Mouse (Mus musculus) gastrocnemius, postnatal 14 days (tissue): ENCODE measurements around the gene Agrn. TPM values are rescaled to one million over a fixed set of nuclear protein-coding genes. Genes with fewer than 3 reads are reported as not detected.

Experiments used
- microRNA-seq, 2 experiments: library from miRNA; unstranded; fragments of <30 nt; microRNA quantifications; one replicate each; pipeline ENCODE4 v1.2.0; 2021
- total RNA-seq, 2 experiments: library from RNA; stranded (reverse); gene quantifications; 2 replicates each; pipeline ENCODE4 v1.2.3; 2021

Agrn gene
- total RNA-seq, 2 experiments from 2014 or later, result 25.3 to 25.5 TPM

Small RNAs within 50 kb of the gene (microRNA-seq; reads per million reads assigned to microRNA genes)
- 0.64 to 1.0 reads per million in 2 experiments for gene Mir7658

Other genes with a start within 250 kb of the Agrn start
- gene C1qtnf12, start 235.2 kb downstream of the Agrn start, total RNA-seq, result 10 to 100 TPM; 13.3 to 19.9 TPM
- gene B3galt6, start 204.8 kb downstream of the Agrn start, total RNA-seq, result 1 to 10 TPM; 2.6 TPM
- gene Sdf4, start 204.6 kb downstream of the Agrn start, total RNA-seq, result 10 to 100 TPM; 77.4 to 78.0 TPM
- gene Tnfrsf4, start 183.6 kb downstream of the Agrn start, total RNA-seq, result under 1 TPM; 0.64 to 0.82 TPM
- not detected for gene Tnfrsf18, start 171.3 kb downstream of the Agrn start, total RNA-seq
- not detected for gene Ttll10, start 138.1 kb downstream of the Agrn start, total RNA-seq
- 1 to 10 TPM; 3.2 to 4.1 TPM for gene 9430015G10Rik, start 87.5 kb downstream of the Agrn start, total RNA-seq
- gene Rnf223, start 67.0 kb downstream of the Agrn start, total RNA-seq, result not detected
- under 1 TPM; 0.42 to 0.57 TPM for gene Isg15, start 3.3 kb upstream of the Agrn start, total RNA-seq
- 1 to 10 TPM; 2.9 to 3.3 TPM for gene AW011738, start 5.8 kb upstream of the Agrn start, total RNA-seq
- gene Perm1, start 18.4 kb upstream of the Agrn start, total RNA-seq, result 100 to 1,000 TPM in 1 of 2 experiments, 10 to 100 TPM in 1; 73.3 to 103 TPM
- gene Plekhn1, start 37.4 kb upstream of the Agrn start, total RNA-seq, result 1 to 10 TPM; 5.1 to 5.5 TPM
- 10 to 100 TPM; 22.2 to 28.7 TPM for gene Noc2l, start 38.5 kb upstream of the Agrn start, total RNA-seq
- under 1 TPM in 1 of 2 experiments, not detected in 1; 0.21 TPM for gene Samd11, start 58.2 kb upstream of the Agrn start, total RNA-seq
- not detected for gene Vmn2r-ps159, start 133.6 kb upstream of the Agrn start, total RNA-seq